Mouse (Mus musculus) layer of hippocampus, adult 2 months (tissue): ENCODE results near the gene Gxylt2. TPM values are rescaled to one million over a fixed set of nuclear protein-coding genes. Genes with fewer than 3 reads are reported as not detected.

Experiments
- DNase-seq, 2 experiments: peaks; one replicate each; pipeline ENCODE4 v3.0.0; 2022; ENCODE audit warnings: low spot score in 2 of 2
- H3K27ac ChIP-seq: fragments of 200-600 bp; 2 replicates; pipeline ENCODE4 v1.8.1; 2022
- H3K4me3 ChIP-seq: fragments of 200-600 bp; 2 replicates; pipeline ENCODE4 v1.8.1; 2022; ENCODE audit warnings: mild to moderate bottlenecking
- CTCF ChIP-seq: fragments of 200-600 bp; conservative IDR thresholded peaks from 2 replicates; pipeline ENCODE4 v1.8.1; 2022; ENCODE audit warnings: antibody characterized with exemption, mild to moderate bottlenecking, moderate library complexity
- total RNA-seq, 2 experiments: library from RNA; stranded (reverse); gene quantifications; 2 replicates each; pipeline ENCODE4 v1.2.3; 2021

Gxylt2 gene
- total RNA-seq, 2 experiments from 2014 or later: 1.7 to 2.7 TPM

GRCm38 (mm10) chr6:100720882-100721721, 16.6 kb downstream of the Gxylt2 start:
- H3K4me3 ChIP-seq: no peak overlapping the region
- no peak overlapping the region for H3K27ac ChIP-seq
- TF ChIP-seq CTCF: no peak
- DNase-seq: peak in 1 of 2 experiments; percentile 24

- peak overlapping the region; percentile 53; the same call in 1 of the 2 replicates for H3K27ac ChIP-seq
- DNase-seq: peak; percentile 36 to 50
- no peak for TF ChIP-seq CTCF
Observed at GRCm38 (mm10) chr6:100731996-100732375, 27.5 kb downstream of the Gxylt2 start.

GRCm38 (mm10) chr6:100732376-100733021, 28.0 kb downstream of the Gxylt2 start:
- no peak for TF ChIP-seq CTCF
- peak overlapping the region; percentile 23; the same call in 1 of the 2 replicates for H3K4me3 ChIP-seq
- DNase-seq: peak; percentile 74 to 87
- H3K27ac ChIP-seq: peak overlapping the region; percentile 53; the same call in 1 of the 2 replicates

More at GRCm38 (mm10) chr6:100731996-100732375, 27.5 kb downstream of the Gxylt2 start:
- H3K4me3 ChIP-seq: peak overlapping the region; percentile 23; the same call in 1 of the 2 replicates

- TF ChIP-seq CTCF: no peak
- DNase-seq: no peak
- H3K27ac ChIP-seq: peak overlapping the region; percentile 41; the same call in 1 of the 2 replicates
- H3K4me3 ChIP-seq: no peak overlapping the region
Observed at GRCm38 (mm10) chr6:100733218-100733617, 28.7 kb downstream of the Gxylt2 start.

GRCm38 (mm10) chr6:100734321-100734720, 29.8 kb downstream of the Gxylt2 start:
- TF ChIP-seq CTCF: no peak
- no peak for DNase-seq
- H3K4me3 ChIP-seq: no peak overlapping the region
- H3K27ac ChIP-seq: no peak overlapping the region

- DNase-seq: no peak
- H3K4me3 ChIP-seq: no peak overlapping the region
- TF ChIP-seq CTCF: no peak
- H3K27ac ChIP-seq: no peak overlapping the region
Observed at GRCm38 (mm10) chr6:100758431-100759208, 54.1 kb downstream of the Gxylt2 start.

GRCm38 (mm10) chr6:100767756-100768155, 63.2 kb downstream of the Gxylt2 start:
- TF ChIP-seq CTCF: no peak
- Histone ChIP-seq H3K4me3 (no peak overlapping the region), H3K27ac (no peak overlapping the region)
- no peak for DNase-seq

- DNase-seq: no peak
- no peak for TF ChIP-seq CTCF
- Histone ChIP-seq H3K27ac (no peak overlapping the region), H3K4me3 (no peak overlapping the region)
Observed at GRCm38 (mm10) chr6:100775923-100776505, 71.5 kb downstream of the Gxylt2 start.

- no peak for TF ChIP-seq CTCF
- no peak for DNase-seq
- Histone ChIP-seq H3K4me3 (no peak overlapping the region), H3K27ac (no peak overlapping the region)
Observed at GRCm38 (mm10) chr6:100778595-100778994, 74.1 kb downstream of the Gxylt2 start.

GRCm38 (mm10) chr6:100780421-100780820, 75.9 kb downstream of the Gxylt2 start:
- no peak for DNase-seq
- Histone ChIP-seq H3K4me3 (no peak overlapping the region), H3K27ac (no peak overlapping the region)
- no peak for TF ChIP-seq CTCF

- Histone ChIP-seq H3K27ac (no peak overlapping the region), H3K4me3 (no peak overlapping the region)
- no peak for DNase-seq
- TF ChIP-seq CTCF: no peak
Observed at GRCm38 (mm10) chr6:100781644-100782043, 77.1 kb downstream of the Gxylt2 start.

GRCm38 (mm10) chr6:100787726-100788125, 83.2 kb downstream of the Gxylt2 start:
- no peak for TF ChIP-seq CTCF
- Histone ChIP-seq H3K27ac (no peak overlapping the region), H3K4me3 (no peak overlapping the region)
- no peak for DNase-seq
